Mouse (Mus musculus) C2C12 (cell line): Measurements from ENCODE around the gene Aspn.

ENCODE experiments used
- CTCF ChIP-seq: IDR thresholded peaks from one replicate; pipeline ENCODE4 v1.5.1; 2011; ENCODE audit not compliant: control insufficient read depth, insufficient read depth, insufficient read length
- MAX ChIP-seq: IDR thresholded peaks from one replicate; pipeline ENCODE4 v1.6.1; 2011; ENCODE audit warnings: mild to moderate bottlenecking, control low read depth

GRCm38 (mm10) chr13:49530636-49531035 lies 13.6 kb upstream of the Aspn start:
- TF ChIP-seq CTCF (no peak), MAX (no peak)
